Mouse (Mus musculus) left cerebral cortex, adult 18-20 months (tissue): Measurements from ENCODE around the gene Mknk2. TPM values are rescaled to one million over a fixed set of nuclear protein-coding genes. Genes with fewer than 3 reads are reported as not detected.

ENCODE experiments used
- total RNA-seq, 2 experiments: library from RNA; stranded (reverse); gene quantifications; 2 replicates each; pipeline ENCODE4 v1.2.3; 2021

Mknk2 gene
- total RNA-seq, 2 experiments from 2014 or later: 43.3 to 47.7 TPM

Other genes starting within 250 kb of the Mknk2 start
- gene Tcf3, start 244.5 kb downstream of the Mknk2 start, total RNA-seq: 10 to 100 TPM; 25.4 to 29.8 TPM
- gene Onecut3, start 183.3 kb downstream of the Mknk2 start, total RNA-seq: not detected
- under 1 TPM; 0.12 to 0.21 TPM for gene Atp8b3, start 139.0 kb downstream of the Mknk2 start, total RNA-seq
- gene Rexo1, start 116.6 kb downstream of the Mknk2 start, total RNA-seq: 10 to 100 TPM; 41.4 to 42.3 TPM
- 10 to 100 TPM; 54.8 to 68.7 TPM for gene Klf16, start 100.8 kb downstream of the Mknk2 start, total RNA-seq
- gene Abhd17a, start 87.8 kb downstream of the Mknk2 start, total RNA-seq: 100 to 1,000 TPM; 179 to 185 TPM
- 10 to 100 TPM; 49.1 to 50.5 TPM for gene Scamp4, start 75.2 kb downstream of the Mknk2 start, total RNA-seq
- gene Adat3, start 75.2 kb downstream of the Mknk2 start, total RNA-seq: 1 to 10 TPM; 2.3 to 6.4 TPM
- 1 to 10 TPM; 3.5 to 3.7 TPM for gene Gm49322, start 72.1 kb downstream of the Mknk2 start, total RNA-seq
- 100 to 1,000 TPM; 253 to 267 TPM for gene Csnk1g2, start 55.3 kb downstream of the Mknk2 start, total RNA-seq
- 10 to 100 TPM; 87.6 to 93.8 TPM for gene Btbd2, start 21.0 kb downstream of the Mknk2 start, total RNA-seq
- 10 to 100 TPM; 17.1 to 17.2 TPM for gene Mob3a, start 23.9 kb upstream of the Mknk2 start, total RNA-seq
- gene Izumo4, start 24.1 kb upstream of the Mknk2 start, total RNA-seq: 10 to 100 TPM; 42.6 to 45.2 TPM
- 100 to 1,000 TPM; 140 to 153 TPM for gene Ap3d1, start 64.2 kb upstream of the Mknk2 start, total RNA-seq
- gene Dot1l, start 77.1 kb upstream of the Mknk2 start, total RNA-seq: 10 to 100 TPM; 43.0 to 44.4 TPM
- 10 to 100 TPM; 46.8 to 53.3 TPM for gene Sf3a2, start 120.1 kb upstream of the Mknk2 start, total RNA-seq
- gene Plekhj1, start 120.5 kb upstream of the Mknk2 start, total RNA-seq: 10 to 100 TPM; 66.1 to 77.7 TPM
- 1 to 10 TPM; 2.4 to 2.9 TPM for gene Amh, start 127.1 kb upstream of the Mknk2 start, total RNA-seq
- gene Jsrp1, start 135.4 kb upstream of the Mknk2 start, total RNA-seq: 1 to 10 TPM; 6.6 to 8.0 TPM
- 100 to 1,000 TPM; 517 to 561 TPM for gene Oaz1, start 148.5 kb upstream of the Mknk2 start, total RNA-seq
- 10 to 100 TPM; 35.4 to 45.0 TPM for gene Lingo3, start 165.9 kb upstream of the Mknk2 start, total RNA-seq
- gene Lsm7, start 177.1 kb upstream of the Mknk2 start, total RNA-seq: 10 to 100 TPM; 34.8 to 48.8 TPM
- gene Sppl2b, start 177.2 kb upstream of the Mknk2 start, total RNA-seq: 10 to 100 TPM; 45.6 to 53.7 TPM
- under 1 TPM; 0.12 to 0.26 TPM for gene Tmprss9, start 193.7 kb upstream of the Mknk2 start, total RNA-seq
- 100 to 1,000 TPM; 131 to 136 TPM for gene Timm13, start 222.9 kb upstream of the Mknk2 start, total RNA-seq
- 10 to 100 TPM; 20.0 to 20.1 TPM for gene Lmnb2, start 240.1 kb upstream of the Mknk2 start, total RNA-seq